Mouse (Mus musculus): ENCODE results near the gene Coa4. TPM values are rescaled to one million over a fixed set of nuclear protein-coding genes. Genes with fewer than 3 reads are reported as not detected.

Coa4 gene
- polyA plus RNA-seq, 2 experiments, result 15.5 to 22.3 TPM

- 79% methylated on average over 4 of the region's 4 CpGs for WGBS
- Histone ChIP-seq H3K27ac (replicated peaks; ENCODE audit: low read depth, low read length) (no peak overlapping the region), H3K9ac (ENCODE audit: low read depth, low read length, severe bottlenecking) (no peak overlapping the region), H3K9me3 (ENCODE audit: control insufficient read depth, low read length) (no peaks in the 10 kb centered on the region), H3K4me2 (replicated peaks; ENCODE audit: low read depth, low read length, severe bottlenecking) (no peak overlapping the region), H3K27me3 (ENCODE audit: control insufficient read depth, insufficient read depth, low read length) (no peaks in the 10 kb centered on the region), H3K4me3 (replicated peaks; ENCODE audit: low read length) (no peak overlapping the region), H3K4me1 (ENCODE audit: control insufficient read depth, insufficient read depth, low read length) (no peaks in the 10 kb centered on the region), H3K36me3 (ENCODE audit: control insufficient read depth, insufficient read depth, low read length) (no peaks in the 10 kb centered on the region; the same call in 1 of the 2 replicates)
- DNase-seq (ENCODE audit: low spot score), result no peak
- no peak for TF ChIP-seq POLR2A (IDR thresholded peaks at IDR 0.05; ENCODE audit: borderline replicate concordance, extremely low read depth, insufficient read depth, insufficient read length)
- no peak for ATAC-seq (ENCODE audit: low FRiP score, low read depth)
Measured at GRCm38 (mm10) chr7:100572061-100572460, 35.2 kb downstream of the Coa4 start.

GRCm38 (mm10) chr7:100572704-100573103 is 35.8 kb downstream of the Coa4 start:
- Histone ChIP-seq H3K9ac (ENCODE audit: low read depth, low read length, severe bottlenecking) (no peak overlapping the region), H3K4me3 (replicated peaks; ENCODE audit: low read length) (no peak overlapping the region), H3K36me3 (ENCODE audit: control insufficient read depth, insufficient read depth, low read length) (no peaks in the 10 kb centered on the region; the same call in 1 of the 2 replicates), H3K27me3 (ENCODE audit: control insufficient read depth, insufficient read depth, low read length) (no peaks in the 10 kb centered on the region), H3K27ac (replicated peaks; ENCODE audit: low read depth, low read length) (no peak overlapping the region), H3K9me3 (ENCODE audit: control insufficient read depth, low read length) (no peaks in the 10 kb centered on the region), H3K4me2 (replicated peaks; ENCODE audit: low read depth, low read length, severe bottlenecking) (no peak overlapping the region), H3K4me1 (ENCODE audit: control insufficient read depth, insufficient read depth, low read length) (no peaks in the 10 kb centered on the region)
- ATAC-seq (ENCODE audit: low FRiP score, low read depth) (no peak), DNase-seq (ENCODE audit: low spot score) (no peak)
- WGBS, result 81% methylated on average over 4 of the region's 4 CpGs
- no peak for TF ChIP-seq POLR2A (IDR thresholded peaks at IDR 0.05; ENCODE audit: borderline replicate concordance, extremely low read depth, insufficient read depth, insufficient read length)

DNA sequence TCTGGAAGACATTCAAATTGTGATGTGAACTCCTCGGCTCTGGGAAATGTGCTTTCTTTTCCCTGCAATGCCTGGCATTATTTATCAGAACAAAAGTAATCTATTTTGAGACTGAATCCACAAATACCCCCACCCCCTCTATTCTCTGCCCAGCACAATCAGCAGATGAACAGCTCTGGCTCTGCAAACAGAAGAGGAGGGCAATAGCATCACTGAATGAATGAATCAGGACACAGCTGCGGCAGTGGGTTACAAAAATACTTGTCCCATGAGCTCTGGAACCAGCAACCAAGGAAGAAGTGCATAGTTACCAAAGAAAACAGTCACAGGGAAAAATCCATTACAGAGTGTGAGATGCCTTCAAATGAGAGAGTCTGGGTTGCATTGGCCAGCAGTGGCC is 41.9 kb downstream of the Coa4 start:
- ATAC-seq (ENCODE audit: low FRiP score, low read depth), result no peak
- no peak for DNase-seq (ENCODE audit: low spot score)
- H3K36me3 ChIP-seq (ENCODE audit: control insufficient read depth, insufficient read depth, low read length), result no peaks in the 10 kb centered on the region
- H3K9me3 ChIP-seq (ENCODE audit: control insufficient read depth, low read length), result no peaks in the 10 kb centered on the region
- H3K4me3 ChIP-seq (replicated peaks; ENCODE audit: low read length), result no peak overlapping the region
- no peak overlapping the region for H3K4me2 ChIP-seq (replicated peaks; ENCODE audit: low read depth, low read length, severe bottlenecking)
- no peak for TF ChIP-seq POLR2A (IDR thresholded peaks at IDR 0.05; ENCODE audit: borderline replicate concordance, extremely low read depth, insufficient read depth, insufficient read length)
- no peak overlapping the region for H3K27ac ChIP-seq (replicated peaks; ENCODE audit: low read depth, low read length)
- WGBS, result 89% methylated on average over 2 of the region's 2 CpGs
- peaks cover 4% of the 10 kb centered on the region; the same call in 1 of the 2 replicates for H3K4me1 ChIP-seq (ENCODE audit: control insufficient read depth, insufficient read depth, low read length)
- H3K9ac ChIP-seq (ENCODE audit: low read depth, low read length, severe bottlenecking), result no peak overlapping the region
- no peaks in the 10 kb centered on the region for H3K27me3 ChIP-seq (ENCODE audit: control insufficient read depth, insufficient read depth, low read length)

DNA sequence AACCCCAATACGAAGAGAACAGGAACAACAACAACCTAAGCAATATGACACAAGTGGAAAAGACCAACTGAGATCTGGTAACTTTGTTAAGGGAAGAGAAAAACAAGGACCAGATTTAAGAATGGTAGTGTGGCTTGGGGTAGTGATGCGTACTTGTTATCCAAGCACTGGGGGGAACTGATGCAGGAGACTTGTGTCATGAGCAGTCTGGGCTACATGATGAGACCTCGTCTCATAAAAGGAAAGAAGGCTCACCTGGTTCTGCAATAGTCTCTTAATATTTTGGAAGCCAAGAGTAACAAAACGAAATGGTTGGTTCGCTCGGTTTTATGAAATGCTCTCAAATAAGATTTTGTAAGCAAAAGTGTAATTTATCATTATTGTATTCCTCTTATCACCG is 45.4 kb downstream of the Coa4 start:
- Histone ChIP-seq H3K4me2 (replicated peaks; ENCODE audit: low read depth, low read length, severe bottlenecking) (peak overlapping the region; percentile 67), H3K9ac (ENCODE audit: low read depth, low read length, severe bottlenecking) (peak overlapping the region; percentile 75), H3K4me3 (replicated peaks; ENCODE audit: low read length) (peak overlapping the region; percentile 51), H3K9me3 (ENCODE audit: control insufficient read depth, low read length) (no peaks in the 10 kb centered on the region), H3K27me3 (ENCODE audit: control insufficient read depth, insufficient read depth, low read length) (no peaks in the 10 kb centered on the region), H3K4me1 (ENCODE audit: control insufficient read depth, insufficient read depth, low read length) (peaks cover 4% of the 10 kb centered on the region; the same call in 1 of the 2 replicates), H3K36me3 (ENCODE audit: control insufficient read depth, insufficient read depth, low read length) (no peaks in the 10 kb centered on the region), H3K27ac (replicated peaks; ENCODE audit: low read depth, low read length) (0 out of 2 replicates have a peak overlapping the region, but pooled peaks have one; percentile 77)
- DNase-seq (ENCODE audit: low spot score) (no peak), ATAC-seq (ENCODE audit: low FRiP score, low read depth) (no peak)
- TF ChIP-seq POLR2A (IDR thresholded peaks at IDR 0.05; ENCODE audit: borderline replicate concordance, extremely low read depth, insufficient read depth, insufficient read length), result no peak
- WGBS, result 45% methylated on average over 7 of the region's 7 CpGs

DNA sequence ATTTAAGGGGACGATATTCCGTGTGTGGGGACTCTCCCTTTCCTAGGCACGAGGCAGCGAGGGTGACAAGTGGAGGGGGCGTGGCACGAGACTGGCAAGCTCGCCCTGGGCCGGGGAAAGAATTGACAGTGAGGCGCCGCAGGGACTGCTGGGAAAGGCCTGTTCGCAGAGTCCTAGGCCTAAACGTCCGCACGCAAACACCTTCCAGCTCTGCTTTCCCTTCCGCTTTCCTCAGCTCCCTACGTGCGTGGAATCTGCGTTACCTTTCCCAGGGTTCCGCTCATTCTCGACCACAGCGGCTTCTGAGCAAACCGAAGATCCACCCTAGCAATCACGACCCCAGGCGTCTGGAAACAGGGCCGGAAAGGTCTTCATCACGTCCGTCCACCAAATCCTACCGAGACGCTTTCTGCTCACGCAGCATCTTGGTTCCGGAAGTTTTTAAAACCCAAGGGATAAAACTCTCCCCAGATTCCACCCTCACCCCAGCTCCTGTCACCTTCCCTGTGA is 45.9 kb downstream of the Coa4 start:
- WGBS, result under 1% methylated on average over 31 of the region's 31 CpGs
- peak; percentile 84 for DNase-seq (ENCODE audit: low spot score)
- ATAC-seq (ENCODE audit: low FRiP score, low read depth), result peak; percentile 94
- H3K4me3 ChIP-seq (replicated peaks; ENCODE audit: low read length), result peak overlapping the region; percentile 51
- H3K4me1 ChIP-seq (ENCODE audit: control insufficient read depth, insufficient read depth, low read length), result peaks cover 4% of the 10 kb centered on the region; the same call in 1 of the 2 replicates
- H3K36me3 ChIP-seq (ENCODE audit: control insufficient read depth, insufficient read depth, low read length), result no peaks in the 10 kb centered on the region
- H3K9me3 ChIP-seq (ENCODE audit: control insufficient read depth, low read length), result no peaks in the 10 kb centered on the region
- TF ChIP-seq POLR2A (IDR thresholded peaks at IDR 0.05; ENCODE audit: borderline replicate concordance, extremely low read depth, insufficient read depth, insufficient read length), result no peak
- peak overlapping the region; percentile 75 for H3K9ac ChIP-seq (ENCODE audit: low read depth, low read length, severe bottlenecking)
- H3K27me3 ChIP-seq (ENCODE audit: control insufficient read depth, insufficient read depth, low read length), result no peaks in the 10 kb centered on the region
- peak overlapping the region; percentile 67 for H3K4me2 ChIP-seq (replicated peaks; ENCODE audit: low read depth, low read length, severe bottlenecking)
- peak overlapping the region; percentile 77 for H3K27ac ChIP-seq (replicated peaks; ENCODE audit: low read depth, low read length)

Measured in limb, embryonic 14.5 days (tissue).